Comparison of ENCODE assay signal across 7 mouse cellular contexts in the genomic region with DNA sequence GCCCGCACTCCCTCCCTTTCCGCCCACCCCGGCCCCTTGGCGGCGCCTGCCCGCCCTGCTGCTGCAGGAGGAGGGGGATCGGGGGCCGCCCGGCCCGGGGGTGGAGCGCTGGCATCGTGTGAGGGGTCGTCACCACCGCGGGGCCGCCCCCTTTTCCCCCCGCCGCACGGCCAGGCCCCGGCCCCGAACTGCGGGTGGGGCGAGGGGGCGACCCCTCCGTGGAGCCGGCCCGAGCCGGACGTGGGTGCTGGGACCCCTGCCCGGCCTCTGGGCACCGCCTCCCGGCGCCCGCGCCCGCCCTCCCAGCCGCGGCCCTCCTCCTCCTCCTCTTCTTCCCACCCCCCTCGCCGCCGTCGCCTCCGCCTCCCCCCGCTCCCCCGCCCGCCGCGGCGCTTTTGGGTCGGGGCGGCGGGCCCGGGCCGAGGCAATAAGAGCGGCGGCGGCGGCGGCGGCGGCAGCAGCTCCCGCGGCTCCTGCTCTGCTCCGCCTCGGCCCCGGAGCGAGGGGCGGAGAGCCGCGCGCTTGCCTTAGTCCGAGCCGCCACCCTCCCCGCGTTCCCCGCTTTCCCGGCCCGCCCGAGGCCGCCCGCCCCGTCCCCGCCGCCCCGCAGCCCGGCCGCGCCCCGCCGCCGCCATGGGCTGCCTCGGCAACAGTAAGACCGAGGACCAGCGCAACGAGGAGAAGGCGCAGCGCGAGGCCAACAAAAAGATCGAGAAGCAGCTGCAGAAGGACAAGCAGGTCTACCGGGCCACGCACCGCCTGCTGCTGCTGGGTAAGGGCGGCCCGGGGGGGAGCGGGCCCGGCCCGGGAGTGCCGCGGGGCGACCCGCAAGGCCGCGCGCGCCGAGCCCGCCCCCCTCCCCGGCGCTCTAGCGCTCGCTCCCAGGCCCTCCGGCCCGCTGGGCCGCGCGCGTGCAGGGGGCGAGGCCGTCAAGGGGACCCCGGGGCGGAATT. TPM values are rescaled to one million over a fixed set of nuclear protein-coding genes. Genes with fewer than 3 reads are reported as not detected.
DNase-seq lines count a peak whose midpoint lies in the region; ATAC-seq and TF ChIP-seq lines count a peak whose summit lies in the region.

No protein-coding gene starts in this region.

- peak; percentile 59 for TF ChIP-seq CTCF in midbrain, postnatal 0 days (IDR thresholded peaks at IDR 0.05)

- peak; percentile 94 for DNase-seq in adrenal gland, postnatal 10 days
- peak; percentile 96 for DNase-seq in embryonic facial prominence, embryonic 10.5 days (ENCODE audit: low spot score)
- peak; percentile 99 for DNase-seq in heart, adult 11 months
- peak; percentile 83 for DNase-seq in kidney, adult 18-20 months
- peak; percentile 91 for DNase-seq in midbrain, postnatal 0 days (ENCODE audit: low spot score)
- DNase-seq in spleen, postnatal 4 days (ENCODE audit: low spot score in 2 of 2): peak; percentile 71 to 89

- ATAC-seq in limb, embryonic 15.5 days (ENCODE audit: insufficient number of reproducible peaks, low FRiP score, low TSS enrichment, low read depth): peak; percentile 90
- peak; percentile 85 for ATAC-seq in midbrain, postnatal 0 days (ENCODE audit: low FRiP score)

- H3K4me1 ChIP-seq in embryonic facial prominence, embryonic 10.5 days: peaks cover 60% of the 10 kb centered on the region
- peaks cover 45% of the 10 kb centered on the region for H3K4me1 ChIP-seq in limb, embryonic 15.5 days
- peaks cover 16% of the 10 kb centered on the region for H3K4me1 ChIP-seq in midbrain, postnatal 0 days (ENCODE audit: insufficient read depth, low read length)

- peaks cover 32% of the 10 kb centered on the region for H3K36me3 ChIP-seq in embryonic facial prominence, embryonic 10.5 days (replicated peaks)
- H3K36me3 ChIP-seq in limb, embryonic 15.5 days: peaks cover 25% of the 10 kb centered on the region
- H3K36me3 ChIP-seq in midbrain, postnatal 0 days (ENCODE audit: insufficient read depth, low read length): no peaks in the 10 kb centered on the region

- under 1% methylated on average over 104 of the region's 131 CpGs for WGBS in embryonic facial prominence, embryonic 10.5 days
- 2% methylated on average over 57 of the region's 131 CpGs for WGBS in limb, embryonic 15.5 days
- 1% methylated on average over 60 of the region's 131 CpGs for WGBS in midbrain, postnatal 0 days

- peaks cover 15% of the 10 kb centered on the region for H3K9me3 ChIP-seq in embryonic facial prominence, embryonic 10.5 days
- no peaks in the 10 kb centered on the region for H3K9me3 ChIP-seq in limb, embryonic 15.5 days
- no peaks in the 10 kb centered on the region for H3K9me3 ChIP-seq in midbrain, postnatal 0 days (ENCODE audit: low read length)

- H3K4me2 ChIP-seq in limb, embryonic 15.5 days: peak overlapping the region; percentile 69
- peak overlapping the region; percentile 76 for H3K4me2 ChIP-seq in midbrain, postnatal 0 days (ENCODE audit: low read depth, low read length, poor library complexity, severe bottlenecking)

- peak overlapping the region; percentile 100 for H3K9ac ChIP-seq in limb, embryonic 15.5 days
- peak overlapping the region; percentile 100 for H3K9ac ChIP-seq in midbrain, postnatal 0 days (replicated peaks; ENCODE audit: low read length, poor library complexity, severe bottlenecking)

- H3K27me3 ChIP-seq in embryonic facial prominence, embryonic 10.5 days (replicated peaks; ENCODE audit: low read depth, poor library complexity, severe bottlenecking): no peaks in the 10 kb centered on the region
- no peaks in the 10 kb centered on the region for H3K27me3 ChIP-seq in limb, embryonic 15.5 days
- no peaks in the 10 kb centered on the region for H3K27me3 ChIP-seq in midbrain, postnatal 0 days (ENCODE audit: insufficient read depth, low read length)

- peak overlapping the region; percentile 99 for H3K4me3 ChIP-seq in embryonic facial prominence, embryonic 10.5 days
- peak overlapping the region; percentile 94 for H3K4me3 ChIP-seq in limb, embryonic 15.5 days
- H3K4me3 ChIP-seq in midbrain, postnatal 0 days (ENCODE audit: low read depth, low read length): peak overlapping the region; percentile 98

- H3K27ac ChIP-seq in embryonic facial prominence, embryonic 10.5 days (replicated peaks): peak overlapping the region; percentile 100
- peak overlapping the region; percentile 99 for H3K27ac ChIP-seq in limb, embryonic 15.5 days
- peak overlapping the region; percentile 98 for H3K27ac ChIP-seq in midbrain, postnatal 0 days (ENCODE audit: low read depth, low read length)

RNA-seq across cellular contexts. Expression of a gene that starts 16.6 kb away (rescaled TPM):
- 1 to 10 TPM; 6.2 to 6.8 TPM for total RNA-seq in adrenal gland, postnatal 10 days (2021)
- polyA plus RNA-seq in embryonic facial prominence, embryonic 10.5 days (2016; fragmentation: Nextera tagmentation; extraction: Ambion mirVana): 11.9 and 14.6 TPM in 2 replicates
- 28.5 and 42.0 TPM in 2 replicates for polyA plus RNA-seq in limb, embryonic 15.5 days (2015; fragmentation: Nextera tagmentation; extraction: Ambion mirVana)
- not detected in 2 replicates for total RNA-seq in midbrain, postnatal 0 days (2014; rRNA removed)
- 9.8 and 10.8 TPM in 2 replicates for polyA plus RNA-seq in midbrain, postnatal 0 days (2015; fragmentation: Nextera tagmentation; extraction: Ambion mirVana)

RNA-seq across cellular contexts. Expression of a gene that starts 45.8 kb away (rescaled TPM):
- total RNA-seq in adrenal gland, postnatal 10 days (2021): 1,000 to 10,000 TPM; 5,524 to 6,088 TPM
- 1,270 and 1,303 TPM in 2 replicates for polyA plus RNA-seq in embryonic facial prominence, embryonic 10.5 days (2016; fragmentation: Nextera tagmentation; extraction: Ambion mirVana)
- 2,137 and 2,166 TPM in 2 replicates for polyA plus RNA-seq in limb, embryonic 15.5 days (2015; fragmentation: Nextera tagmentation; extraction: Ambion mirVana)
- 1,613 and 1,637 TPM in 2 replicates for total RNA-seq in midbrain, postnatal 0 days (2014; rRNA removed)
- 1,739 and 1,834 TPM in 2 replicates for polyA plus RNA-seq in midbrain, postnatal 0 days (2015; fragmentation: Nextera tagmentation; extraction: Ambion mirVana)

Comparison
In these comparisons a context has a peak if more than half of its experiments do, and no peak if none do; other contexts are left out.
1. Peak in every context shown above with its lines: DNase-seq, ATAC-seq, H3K4me3 ChIP-seq and H3K27ac ChIP-seq.